Mouse (Mus musculus): ENCODE results near the gene Dntt. TPM values are rescaled to one million over a fixed set of nuclear protein-coding genes. Genes with fewer than 3 reads are reported as not detected.

Dntt gene
- total RNA-seq, 2 experiments from 2014 or later: not detected

DNA sequence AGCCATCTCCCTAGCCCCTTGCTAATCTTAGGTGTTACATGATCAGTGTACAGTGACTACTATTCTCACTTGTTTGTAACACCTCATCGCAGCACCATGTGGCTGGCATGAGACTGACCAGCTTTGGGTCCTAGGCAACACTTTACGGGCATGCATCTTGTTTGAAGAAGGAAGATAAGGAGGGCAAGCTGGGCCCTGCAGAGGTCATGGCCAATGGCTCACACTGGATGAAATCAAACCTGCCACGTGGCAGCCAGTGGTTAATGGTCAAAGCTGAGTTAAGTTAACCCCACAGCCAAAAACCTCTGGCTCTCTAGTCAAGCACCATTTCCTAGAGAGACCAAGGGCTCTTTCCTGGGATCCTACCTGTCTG is 19.1 kb downstream of the Dntt start:
- intact Hi-C loops (cut with DNase I): no loop called here

DNA sequence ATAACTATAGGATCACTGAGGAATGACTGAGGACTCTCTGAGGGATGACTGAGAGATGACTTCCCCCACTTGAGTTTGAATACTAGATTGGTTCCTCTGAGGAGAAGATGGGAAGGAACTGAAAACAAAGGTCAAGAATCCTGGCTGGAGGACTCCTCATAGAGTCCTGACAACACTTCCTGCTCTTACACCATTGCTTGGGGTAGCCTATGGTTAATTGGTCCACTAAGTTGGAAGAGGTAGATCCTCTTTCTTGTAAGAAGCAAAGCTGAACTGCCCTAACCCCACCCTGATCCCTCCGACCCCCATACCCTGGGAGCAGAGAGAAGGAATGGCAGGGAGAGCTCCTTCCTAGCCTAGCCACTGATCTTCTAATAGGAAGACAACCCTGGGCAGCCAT is 22.6 kb downstream of the Dntt start:
- intact Hi-C loops (cut with DNase I): no loop called here
- no peak for DNase-seq (ENCODE audit: low spot score in 2 of 2)

More for the DNA sequence above, 19.1 kb downstream of the Dntt start:
- no peak for DNase-seq (ENCODE audit: low spot score in 2 of 2)

DNA sequence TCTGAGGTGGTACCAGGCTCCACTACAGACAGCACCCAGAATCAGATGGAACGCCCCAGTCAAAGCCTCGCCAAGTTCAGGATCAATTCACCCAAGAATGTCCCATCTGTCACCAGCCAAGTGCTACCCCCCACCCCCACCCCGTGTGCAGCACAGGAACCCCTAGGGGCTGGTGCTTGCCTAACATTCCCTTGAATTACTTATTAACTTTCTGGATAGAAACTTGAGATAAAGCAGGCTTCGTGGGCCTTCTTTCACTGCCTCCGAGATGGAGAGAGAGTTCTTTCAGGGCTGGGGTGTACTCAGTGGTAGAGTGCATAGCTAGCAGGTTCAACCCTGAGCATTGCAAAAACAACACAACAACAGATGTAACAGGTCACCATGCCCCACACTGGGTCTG is 23.2 kb downstream of the Dntt start:
- no peak for DNase-seq (ENCODE audit: low spot score in 2 of 2)
- intact Hi-C loops (cut with DNase I): no loop called here

DNA sequence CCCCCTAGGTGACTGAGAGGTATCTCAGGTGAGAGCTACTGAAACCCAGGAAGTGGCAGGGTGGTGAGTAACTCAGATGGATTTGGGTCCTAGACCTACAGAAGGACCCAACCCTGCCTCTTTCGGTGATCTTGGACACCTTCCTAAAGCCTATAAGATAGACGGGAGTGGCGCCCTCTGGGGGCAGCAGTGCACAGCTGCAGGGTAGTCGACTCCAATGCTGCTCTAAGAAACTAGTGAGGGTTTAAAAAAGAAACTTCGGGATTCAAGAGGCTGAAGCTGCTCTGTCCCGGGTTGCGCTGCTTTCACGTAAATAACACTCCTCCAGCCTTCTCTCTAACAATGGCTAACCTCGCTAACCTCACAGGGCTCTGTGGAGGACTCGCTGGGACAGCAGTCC is 24.5 kb downstream of the Dntt start:
- DNase-seq (ENCODE audit: low spot score in 2 of 2): no peak
- intact Hi-C loops (cut with DNase I): no loop called here

DNA sequence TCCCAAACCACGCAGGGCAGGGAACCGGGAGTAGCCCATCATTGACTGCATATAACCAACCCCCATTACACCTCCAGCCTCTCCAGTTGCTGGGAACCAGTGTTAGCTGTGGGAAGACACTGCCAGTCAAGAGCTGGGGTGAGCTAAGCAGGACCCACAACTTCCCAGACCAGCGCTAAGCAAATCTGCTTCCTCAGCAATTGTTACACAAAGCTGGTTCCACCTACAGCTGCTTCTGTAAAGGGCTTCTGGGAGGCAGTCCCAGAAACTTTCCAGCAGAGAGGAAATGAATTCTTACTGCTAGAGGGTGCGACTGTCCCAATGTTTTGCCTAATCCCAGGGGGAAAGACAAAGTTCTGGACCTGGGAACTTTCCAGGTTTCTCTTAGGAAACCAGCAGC is 25.6 kb downstream of the Dntt start:
- no peak for DNase-seq (ENCODE audit: low spot score in 2 of 2)
- intact Hi-C loops (cut with DNase I): no loop called here

DNA sequence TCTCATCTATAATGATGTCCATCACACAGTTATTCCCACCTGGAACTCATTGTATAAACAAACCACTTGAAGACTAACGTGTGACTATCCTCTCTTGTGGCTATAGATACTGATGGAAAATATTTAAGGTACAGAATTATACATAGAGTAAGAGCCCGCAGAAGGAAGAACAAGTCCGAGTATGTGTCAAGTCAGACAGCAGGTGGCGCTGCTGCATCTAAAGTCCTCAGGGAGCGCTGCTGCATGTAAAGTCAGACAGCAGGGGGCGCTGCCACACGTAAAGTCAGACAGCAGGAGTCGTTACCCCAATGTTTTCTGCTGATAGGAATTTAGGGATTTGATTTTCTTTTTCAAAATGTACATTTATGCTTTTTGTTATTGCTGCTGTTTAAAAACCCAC is 42.4 kb downstream of the Dntt start:
- peak; percentile 83 to 86 for DNase-seq (ENCODE audit: low spot score in 2 of 2)
- intact Hi-C loops (cut with DNase I): no loop called here

DNA sequence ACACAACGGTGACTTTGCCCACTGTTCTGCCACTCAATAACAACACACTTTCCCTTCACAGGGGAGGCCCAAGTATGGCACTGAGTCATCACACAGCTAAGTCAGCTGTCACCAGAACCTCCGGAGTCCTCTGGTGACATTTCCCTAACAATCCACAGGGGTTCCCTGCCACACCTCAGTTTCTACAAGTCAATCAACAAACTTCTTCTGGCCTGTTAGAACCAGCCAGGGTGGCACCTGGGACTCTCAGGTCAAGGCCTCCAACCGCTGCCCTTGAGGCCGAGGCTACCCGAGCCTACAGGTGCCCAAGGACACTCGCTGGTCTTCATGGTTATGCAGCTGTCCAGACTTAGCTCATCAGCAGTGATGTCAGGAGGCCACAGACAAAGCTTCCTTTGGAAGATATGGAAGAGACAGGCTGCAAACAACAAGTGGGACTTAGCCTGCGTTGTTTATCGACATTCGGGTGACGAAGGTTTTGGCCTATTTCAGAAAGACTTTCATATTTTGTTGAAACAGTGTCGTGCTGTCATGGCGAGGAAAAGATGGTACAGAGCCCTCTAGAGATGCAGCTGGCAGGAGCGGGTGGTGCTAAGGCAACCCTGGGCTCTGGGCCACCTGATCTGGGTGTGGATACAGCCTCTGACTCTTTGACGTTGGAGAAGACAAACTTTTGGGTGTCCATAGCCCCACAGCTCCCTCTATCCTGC is 44.8 kb downstream of the Dntt start:
- DNase-seq (ENCODE audit: low spot score in 2 of 2): no peak
- intact Hi-C loops (cut with DNase I): no loop called here

DNA sequence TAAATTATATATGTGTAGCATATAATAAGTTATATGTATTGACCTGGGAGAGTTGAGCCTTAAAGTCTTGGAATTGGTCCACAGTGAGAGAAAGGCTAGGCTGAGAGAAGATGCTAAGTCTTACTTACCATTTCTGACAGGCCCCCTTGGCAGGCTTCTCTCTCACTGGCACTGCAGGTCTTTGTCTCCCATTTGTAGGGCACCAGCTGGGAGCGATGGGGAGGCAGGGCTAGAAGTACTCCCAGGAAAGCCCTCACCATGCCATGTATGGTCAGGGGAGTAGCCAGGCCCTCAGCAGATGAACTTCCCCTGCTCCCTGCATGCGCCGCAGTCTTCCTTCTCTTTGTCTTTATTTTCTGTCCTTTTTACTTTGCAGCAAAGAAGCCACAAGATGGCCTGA is 47.8 kb downstream of the Dntt start, which contains the start of gene Opalin:
Gene Opalin (minus strand): TSS at position 208 of the 400 bp plus-strand sequence.
- intact Hi-C loops (cut with DNase I): no loop called here
- no peak for DNase-seq (ENCODE audit: low spot score in 2 of 2)

DNA sequence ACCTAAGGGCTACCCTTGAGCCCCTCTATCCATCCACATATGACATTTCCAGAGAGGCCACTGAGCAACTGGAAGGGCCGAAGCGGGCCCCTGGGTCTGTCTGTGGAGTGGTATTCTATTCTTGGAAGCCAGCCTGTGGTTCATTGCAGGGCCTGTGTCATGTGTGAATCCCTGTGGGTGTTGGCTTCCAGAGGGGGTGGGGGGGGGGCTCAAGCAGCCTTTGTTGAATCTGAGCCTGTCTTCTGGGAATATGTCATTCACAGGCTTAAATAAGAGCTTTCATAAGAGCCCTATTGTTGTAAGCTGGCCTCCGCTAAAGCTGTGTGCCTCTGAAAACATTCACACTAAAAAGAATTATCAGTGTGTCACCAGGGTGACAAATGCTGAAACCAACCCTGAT is 52.5 kb downstream of the Dntt start:
- intact Hi-C loops (cut with DNase I): no loop called here
- no peak for DNase-seq (ENCODE audit: low spot score in 2 of 2)

DNA sequence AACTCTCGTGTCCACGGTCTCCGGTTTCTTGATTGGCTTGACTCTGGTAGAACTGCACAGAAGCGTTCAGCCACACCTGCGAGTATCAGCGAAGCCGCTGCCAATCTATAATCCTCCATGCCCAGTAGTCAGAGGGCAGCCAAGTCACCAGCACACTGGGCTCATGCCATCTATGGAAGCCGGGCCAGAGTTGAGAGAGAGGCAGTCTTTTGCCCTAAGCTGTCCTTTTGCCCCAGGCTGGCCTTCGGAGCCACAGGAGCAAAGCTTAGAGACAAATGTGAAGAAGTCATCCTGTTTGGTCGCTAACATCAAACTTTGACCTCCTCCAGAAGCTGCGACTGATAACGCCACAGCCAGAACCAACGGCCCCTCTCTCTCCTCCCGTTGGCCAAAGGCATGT is 54.6 kb downstream of the Dntt start:
- DNase-seq (ENCODE audit: low spot score in 2 of 2): no peak
- intact Hi-C loops (cut with DNase I): no loop called here

DNA sequence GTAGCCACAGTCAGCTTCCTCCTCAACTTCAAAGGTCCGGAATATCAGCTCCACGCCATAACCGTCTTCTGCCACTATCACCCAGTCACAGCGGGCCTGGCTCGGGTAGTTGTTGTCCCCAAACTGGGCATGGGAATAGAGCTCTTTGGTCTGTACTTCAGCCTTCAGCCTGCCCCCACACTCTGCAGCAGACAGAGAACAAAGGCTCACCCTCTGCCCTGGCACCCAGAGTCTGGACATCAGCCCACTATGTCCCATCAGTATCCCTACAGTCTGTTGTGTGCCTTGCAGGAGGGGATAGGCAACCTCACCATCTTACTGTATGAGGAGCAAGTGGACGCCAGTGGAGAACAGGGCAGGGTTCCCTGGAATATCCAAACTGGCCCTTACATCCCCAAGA is 57.2 kb downstream of the Dntt start:
- no peak for DNase-seq (ENCODE audit: low spot score in 2 of 2)
- intact Hi-C loops (cut with DNase I): loop anchor here (5.0 kb wide), 2 partner anchors 156 to 676 kb away; no protein-coding TSS in a partner anchor

DNA sequence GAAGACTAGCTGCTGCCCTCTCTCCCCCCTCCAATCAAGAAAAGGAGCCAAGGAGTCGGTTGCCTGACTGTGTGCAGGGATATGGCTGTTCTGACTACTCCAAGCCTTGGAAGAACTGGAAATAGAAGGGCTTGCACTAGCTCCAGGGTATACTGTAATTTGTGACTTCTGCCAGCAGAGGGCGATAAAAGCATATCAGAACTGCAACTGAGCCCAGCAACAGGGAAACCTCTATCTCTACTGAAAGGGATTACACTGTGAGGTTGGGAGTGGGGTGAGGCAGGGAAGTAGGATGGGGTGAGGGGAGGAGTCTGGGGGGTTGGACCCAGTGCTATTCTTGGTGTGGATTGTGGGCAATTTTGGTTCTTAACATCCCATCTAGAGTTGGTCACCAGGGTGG is 57.6 kb downstream of the Dntt start:
- intact Hi-C loops (cut with DNase I): loop anchor here (5.0 kb wide), 2 partner anchors 156 to 676 kb away; no protein-coding TSS in a partner anchor
- peak; percentile 63 to 85 for DNase-seq (ENCODE audit: low spot score in 2 of 2)

DNA sequence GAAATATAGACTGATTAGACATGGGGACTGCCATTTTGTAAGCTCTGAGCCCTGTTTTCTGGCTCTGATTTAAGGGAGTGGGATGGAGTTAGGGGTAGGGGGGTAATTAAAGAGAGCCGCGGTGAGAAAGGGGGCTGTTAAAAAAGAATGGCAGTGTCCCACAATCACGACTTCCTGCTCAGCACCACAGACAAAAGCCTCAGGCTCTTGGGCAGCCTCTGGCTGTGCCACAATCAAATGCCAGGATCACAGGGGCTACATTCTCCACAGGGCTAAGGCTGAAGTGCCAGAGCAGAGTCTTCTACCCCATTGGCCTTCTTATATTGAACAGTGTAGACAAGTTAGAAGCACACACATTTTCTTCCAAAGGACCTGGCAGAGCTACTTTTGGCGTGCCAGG is 58.8 kb downstream of the Dntt start:
- DNase-seq (ENCODE audit: low spot score in 2 of 2): no peak
- intact Hi-C loops (cut with DNase I): loop anchor here (5.0 kb wide), 2 partner anchors 154 to 674 kb away; no protein-coding TSS in a partner anchor

DNA sequence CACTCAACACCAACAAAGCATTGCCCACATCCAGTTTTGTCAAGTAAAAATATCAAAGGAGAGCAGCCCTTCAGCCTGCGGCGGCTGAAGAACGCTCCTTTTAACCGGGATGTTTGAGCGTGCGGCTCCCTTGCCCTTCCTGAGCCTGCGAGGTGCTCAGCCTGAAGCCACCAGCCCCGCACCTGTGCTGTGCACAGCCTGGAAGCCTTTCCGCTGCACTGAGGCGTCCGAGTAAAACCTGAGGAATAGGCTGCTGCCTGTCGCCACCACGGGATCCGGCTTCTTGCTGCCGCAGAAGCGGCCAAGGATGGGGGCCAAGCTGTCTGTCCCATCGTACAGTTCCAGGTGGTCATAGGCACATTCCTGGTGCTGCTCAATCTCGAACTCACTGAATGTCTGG is 59.4 kb downstream of the Dntt start:
- intact Hi-C loops (cut with DNase I): loop anchor here (5.0 kb wide), 2 partner anchors 154 to 674 kb away; no protein-coding TSS in a partner anchor
- no peak for DNase-seq (ENCODE audit: low spot score in 2 of 2)

DNA sequence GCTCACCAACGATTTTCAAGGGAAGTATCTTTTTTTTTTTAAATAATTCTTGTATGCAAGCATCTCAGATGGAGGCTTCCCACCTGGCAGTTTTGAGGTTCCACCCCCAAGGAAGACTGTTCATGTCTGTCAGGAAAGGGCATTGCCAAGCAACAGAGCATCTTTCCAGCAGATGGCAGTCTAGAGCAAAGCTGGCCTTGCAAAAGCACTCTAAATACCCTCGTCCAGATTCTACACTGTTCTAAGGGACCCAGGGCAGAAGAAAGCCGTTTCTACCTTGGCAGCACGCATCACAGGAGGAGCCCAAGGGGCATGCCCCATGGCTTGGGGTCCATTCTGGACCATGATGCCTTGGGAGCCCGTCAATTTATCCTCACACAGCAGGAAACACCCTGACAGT is 60.8 kb downstream of the Dntt start:
- peak; percentile 45 to 51 for DNase-seq (ENCODE audit: low spot score in 2 of 2)
- intact Hi-C loops (cut with DNase I): loop anchor here (5.0 kb wide), 2 partner anchors 152 to 672 kb away; no protein-coding TSS in a partner anchor

DNA sequence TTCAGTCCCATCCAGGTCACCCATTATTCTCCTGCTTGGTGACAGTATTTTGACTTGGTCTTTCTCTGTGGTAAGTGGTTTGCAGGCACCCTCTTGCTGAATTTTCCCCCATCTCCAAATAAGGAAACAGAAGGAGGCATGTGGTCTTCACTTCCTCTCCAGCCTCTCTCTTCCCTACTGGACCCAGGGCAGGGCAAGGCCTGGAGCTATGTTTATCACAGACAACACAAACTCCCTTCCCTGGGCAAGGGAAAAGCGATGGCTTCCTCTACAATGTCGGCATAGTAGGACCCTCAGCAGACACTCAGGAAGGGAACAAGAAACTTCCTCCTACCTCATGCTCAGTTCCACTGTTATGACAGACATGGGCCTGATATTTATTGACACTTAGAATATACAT is 62.8 kb downstream of the Dntt start:
- intact Hi-C loops (cut with DNase I): no loop called here

DNA sequence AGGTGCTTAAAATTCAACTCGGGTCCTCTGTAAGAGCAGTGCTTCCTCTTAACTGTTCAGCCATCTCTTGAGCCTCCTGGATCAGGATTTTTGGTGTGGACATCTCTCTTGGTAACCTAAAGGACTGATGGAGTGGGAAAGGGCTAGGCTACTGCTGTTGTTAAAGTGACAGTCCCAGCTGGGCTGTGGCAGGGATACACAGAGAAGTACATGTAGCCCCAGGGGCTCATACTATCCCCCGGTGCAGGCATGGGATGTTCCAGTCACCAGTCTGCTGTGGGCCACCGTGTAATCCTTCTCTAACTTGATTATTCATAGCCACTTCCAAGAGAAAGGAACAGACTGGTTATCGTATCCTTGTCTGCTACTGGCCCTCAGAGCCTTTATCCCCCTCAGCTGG is 68.0 kb downstream of the Dntt start:
- intact Hi-C loops (cut with DNase I): no loop called here
- DNase-seq (ENCODE audit: low spot score in 2 of 2): no peak

More for the DNA sequence above, 62.8 kb downstream of the Dntt start:
- no peak for DNase-seq (ENCODE audit: low spot score in 2 of 2)

DNA sequence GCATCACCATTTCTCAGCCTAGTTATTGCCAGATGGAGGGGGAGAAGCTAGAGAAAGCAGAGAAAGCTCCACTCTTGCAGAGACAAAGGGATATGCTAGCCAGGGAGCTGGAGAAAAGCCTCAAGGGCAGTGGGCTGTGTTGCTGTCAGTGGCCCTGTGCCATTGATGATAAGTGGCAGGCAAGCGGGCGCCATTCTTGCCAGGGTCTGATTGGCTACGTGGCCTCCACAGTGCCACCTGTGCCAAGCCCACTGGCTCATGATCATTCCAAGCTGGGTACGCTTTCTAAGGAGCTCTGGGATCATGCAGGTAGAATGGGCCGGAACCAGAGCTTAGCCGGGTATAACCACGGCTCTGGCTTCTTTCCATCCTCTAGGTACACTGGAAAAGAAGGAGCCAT is 71.8 kb downstream of the Dntt start:
- intact Hi-C loops (cut with DNase I): loop anchor here (5.0 kb wide), 1 partner anchor 141 kb away; no protein-coding TSS in a partner anchor
- no peak for DNase-seq (ENCODE audit: low spot score in 2 of 2)

DNA sequence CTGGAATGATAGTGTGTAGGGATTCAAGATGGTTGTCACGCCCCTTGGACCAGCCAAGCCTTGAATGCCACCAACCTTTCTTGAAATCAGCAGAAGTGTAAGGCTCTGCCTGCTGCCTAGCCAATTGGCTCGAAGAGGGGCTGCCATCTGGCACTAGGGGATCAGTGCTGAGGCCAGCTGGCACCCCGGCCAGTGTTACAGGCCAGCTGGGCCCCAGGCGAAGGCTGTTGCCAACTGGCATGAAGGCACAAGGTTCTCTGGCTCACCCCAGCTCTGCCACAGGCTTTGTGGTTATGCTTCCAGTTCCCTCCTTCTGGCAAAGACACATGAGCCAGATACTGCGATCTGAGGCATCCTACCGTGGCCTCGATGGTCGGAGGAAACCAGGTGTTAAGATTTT is 72.3 kb downstream of the Dntt start:
- intact Hi-C loops (cut with DNase I): loop anchor here (5.0 kb wide), 1 partner anchor 141 kb away; no protein-coding TSS in a partner anchor
- DNase-seq (ENCODE audit: low spot score in 2 of 2): peak; percentile 34 to 54

DNA sequence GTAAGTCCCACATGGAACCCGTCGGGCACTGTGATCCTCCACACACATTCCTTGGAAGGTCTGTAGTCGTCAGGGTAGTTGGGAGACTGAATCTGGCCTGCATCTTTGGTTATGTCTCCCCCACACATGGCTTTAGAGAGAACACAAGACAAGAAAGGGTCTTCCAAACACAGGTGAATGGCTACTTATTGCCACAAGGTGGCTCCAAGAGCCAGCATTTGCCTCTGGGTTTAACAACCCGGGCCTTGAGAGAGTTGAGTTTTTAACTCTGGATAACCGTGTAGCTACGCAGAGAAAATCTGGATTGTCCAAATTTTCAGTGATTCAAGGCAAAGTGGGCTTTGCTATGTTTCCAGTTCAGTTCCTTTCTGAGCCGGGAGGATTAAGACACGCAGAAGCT is 75.8 kb downstream of the Dntt start:
- intact Hi-C loops (cut with DNase I): loop anchor here (2.0 to 5.0 kb wide), 2 partner anchors 100 to 137 kb away; no protein-coding TSS in a partner anchor
- DNase-seq (ENCODE audit: low spot score in 2 of 2): no peak

DNA sequence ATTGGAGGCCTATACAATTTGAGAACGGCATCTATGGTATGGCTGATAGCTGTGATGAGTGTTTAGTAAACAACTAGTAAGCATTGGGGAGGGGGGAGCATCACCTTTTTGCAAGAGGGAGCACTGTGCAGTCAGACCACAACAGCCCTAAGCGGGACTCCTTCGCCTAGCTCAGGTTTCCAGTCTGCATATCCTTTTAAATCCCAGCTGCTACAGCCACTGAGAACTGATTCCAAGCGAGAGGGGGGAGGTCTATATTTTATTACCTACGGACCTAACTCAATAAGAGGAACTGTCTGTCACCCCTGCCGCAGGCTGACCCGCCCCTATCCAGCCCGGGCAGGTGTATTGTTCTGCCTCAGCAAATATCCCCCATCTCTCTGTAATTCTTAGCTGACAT is 78.5 kb downstream of the Dntt start:
- intact Hi-C loops (cut with DNase I): no loop called here
- DNase-seq (ENCODE audit: low spot score in 2 of 2): no peak

All from left cerebral cortex, postnatal 36 days (tissue).